Mouse (Mus musculus) yolk sac, embryonic 10.5 days (tissue): Measurements from ENCODE around the gene BB287469.
"Not testable (repeated sequence)": the region's sequence is repeated elsewhere in the genome, so short reads cannot be mapped to it uniquely, and the experiment has no call there.

Source experiments
- DNase-seq: peaks from one replicate; pipeline ENCODE4 v3.0.0-alpha.2; 2017; ENCODE audit warnings: low spot score

BB287469 gene

GRCm38 (mm10) chr12:87816277-87816676 is at the start of gene BB287469:
Gene BB287469 (plus strand): TSS chr12:87816577.
- DNase-seq = not testable (repeated sequence)

- DNase-seq = not testable (repeated sequence)
These were observed 40.7 kb upstream of the BB287469 start, which contains the start of gene Gm21319 for GRCm38 (mm10) chr12:87775655-87776054. Gene Gm21319 (minus strand): TSS chr12:87775755.

GRCm38 (mm10) chr12:87795212-87795611 is 21.2 kb upstream of the BB287469 start, which contains the start of gene Gm21936:
Gene Gm21936 (plus strand): TSS chr12:87795512.
- DNase-seq = not testable (repeated sequence)

- DNase-seq = not testable (repeated sequence)
These were observed 18.4 kb upstream of the BB287469 start for GRCm38 (mm10) chr12:87797971-87798370.

GRCm38 (mm10) chr12:87842239-87842638 is 25.9 kb downstream of the BB287469 start, which contains the start of gene Gm2001:
Gene Gm2001 (minus strand): TSS chr12:87842339.
- DNase-seq = not testable (repeated sequence)

- not testable (repeated sequence) for DNase-seq
These were observed 34.3 kb downstream of the BB287469 start for GRCm38 (mm10) chr12:87850657-87851056.

- DNase-seq = not testable (repeated sequence)
These were observed 39.7 kb downstream of the BB287469 start for GRCm38 (mm10) chr12:87856067-87856466.

- not testable (repeated sequence) for DNase-seq
These were observed 45.6 kb downstream of the BB287469 start for GRCm38 (mm10) chr12:87861740-87862692.

- DNase-seq = not testable (repeated sequence)
These were observed 47.3 kb downstream of the BB287469 start for GRCm38 (mm10) chr12:87863638-87864037.

- DNase-seq = not testable (repeated sequence)
These were observed 47.7 kb downstream of the BB287469 start for GRCm38 (mm10) chr12:87864048-87864447.
